Mouse (Mus musculus): Measurements from ENCODE around the gene Wdr35. TPM values are rescaled to one million over a fixed set of nuclear protein-coding genes. Genes with fewer than 3 reads are reported as not detected.

Wdr35 gene
- polyA plus RNA-seq, 1 experiment from 2014 or later = 22.8 TPM

DNA sequence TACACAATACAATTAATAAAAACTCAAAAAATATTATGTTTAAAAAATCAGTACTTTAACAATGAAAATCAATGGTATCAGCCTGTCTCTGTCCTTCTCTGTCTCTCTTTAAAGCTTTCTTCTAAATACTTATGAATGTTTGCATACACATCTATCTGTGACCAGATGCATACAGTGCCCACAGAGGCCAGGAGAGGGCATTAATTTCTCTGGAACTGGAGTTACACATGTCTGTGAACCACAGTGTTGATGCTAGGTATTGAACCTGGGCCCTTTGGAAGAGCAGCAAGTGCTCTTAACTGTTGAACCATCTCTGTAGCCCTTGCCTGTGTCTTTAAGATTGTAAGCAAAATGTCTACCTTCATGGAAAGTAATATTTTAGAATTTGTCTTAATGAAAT, 59.4 kb downstream of the Wdr35 start:
- 0 out of 2 replicates have a peak, but pooled peaks cover 6% of the 10 kb centered on the region for H3K4me1 ChIP-seq
- ATAC-seq (ENCODE audit: borderline replicate concordance, extremely low read depth, low FRiP score, low TSS enrichment) = no peak
- H3K4me2 ChIP-seq = no peak overlapping the region
- no peaks in the 10 kb centered on the region for H3K36me3 ChIP-seq
- H3K27ac ChIP-seq = no peak overlapping the region
- no peaks in the 10 kb centered on the region for H3K27me3 ChIP-seq
- no peak overlapping the region for H3K9ac ChIP-seq
- no peaks in the 10 kb centered on the region for H3K9me3 ChIP-seq
- no peak overlapping the region for H3K4me3 ChIP-seq

DNA sequence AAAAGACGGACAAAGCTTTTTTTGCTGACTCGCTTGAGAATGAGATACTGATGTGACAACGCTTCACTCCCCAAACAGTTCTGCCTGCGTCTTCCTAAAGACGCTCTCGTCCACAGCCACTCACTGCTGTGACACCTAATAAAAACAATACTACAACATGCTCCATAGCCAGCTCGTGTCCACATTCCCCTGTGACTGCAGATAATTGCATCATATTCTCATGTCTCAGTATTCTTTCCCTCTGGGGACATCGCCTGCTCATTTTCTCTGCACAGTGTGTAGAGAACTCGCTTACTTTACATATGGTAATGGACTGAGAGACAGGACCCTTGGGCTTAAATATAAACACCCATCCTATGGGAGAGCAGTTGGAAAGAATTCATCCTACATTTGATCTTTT, 62.7 kb downstream of the Wdr35 start:
- Histone ChIP-seq H3K27ac (no peak overlapping the region), H3K9me3 (no peaks in the 10 kb centered on the region), H3K4me2 (peak overlapping the region; percentile 26), H3K27me3 (no peaks in the 10 kb centered on the region), H3K9ac (no peak overlapping the region), H3K4me3 (no peak overlapping the region), H3K4me1 (no peaks in the 10 kb centered on the region), H3K36me3 (no peaks in the 10 kb centered on the region)
- ATAC-seq (ENCODE audit: borderline replicate concordance, extremely low read depth, low FRiP score, low TSS enrichment) = peak; percentile 80; the same call in 1 of the 2 replicates
- 50% methylated on average over 9 of the region's 9 CpGs for WGBS

GRCm38 (mm10) chr12:9040177-9040576, 66.5 kb downstream of the Wdr35 start:
- no peak for ATAC-seq (ENCODE audit: borderline replicate concordance, extremely low read depth, low FRiP score, low TSS enrichment)
- H3K27ac ChIP-seq = no peak overlapping the region
- no peak overlapping the region for H3K4me2 ChIP-seq
- no peak overlapping the region for H3K9ac ChIP-seq
- H3K27me3 ChIP-seq = no peaks in the 10 kb centered on the region
- H3K9me3 ChIP-seq = no peaks in the 10 kb centered on the region
- WGBS = 81% methylated on average over 5 of the region's 5 CpGs
- H3K36me3 ChIP-seq = 0 out of 2 replicates have a peak, but pooled peaks cover 6% of the 10 kb centered on the region
- no peaks in the 10 kb centered on the region for H3K4me1 ChIP-seq
- H3K4me3 ChIP-seq = no peak overlapping the region

- H3K36me3 ChIP-seq = 0 out of 2 replicates have a peak, but pooled peaks cover 6% of the 10 kb centered on the region
- WGBS = 75% methylated on average over 7 of the region's 7 CpGs
These were observed 67.0 kb downstream of the Wdr35 start for GRCm38 (mm10) chr12:9040686-9041085.

DNA sequence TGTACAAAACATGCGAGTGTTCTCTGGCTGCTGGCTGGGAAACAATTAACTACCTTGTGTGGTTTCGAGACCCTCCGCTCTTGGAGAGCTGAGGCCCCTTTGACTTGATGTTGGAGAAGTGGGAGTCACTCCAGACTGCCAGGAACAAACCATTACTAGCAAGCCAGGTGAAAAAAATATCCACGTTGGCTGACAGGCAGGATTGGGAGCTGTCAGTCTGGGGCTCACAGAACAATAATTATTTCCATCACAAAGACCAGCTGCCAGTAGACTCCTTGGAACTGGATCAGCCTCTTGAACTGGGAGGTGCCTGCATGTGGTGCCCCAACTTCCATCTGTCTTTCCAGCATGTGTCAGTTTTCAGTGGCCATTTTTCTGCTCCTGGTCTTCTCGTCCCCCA, 68.6 kb downstream of the Wdr35 start:
- no peaks in the 10 kb centered on the region for H3K27me3 ChIP-seq
- no peak overlapping the region for H3K4me2 ChIP-seq
- no peaks in the 10 kb centered on the region for H3K4me1 ChIP-seq
- H3K4me3 ChIP-seq = no peak overlapping the region
- H3K36me3 ChIP-seq = 0 out of 2 replicates have a peak, but pooled peaks cover 6% of the 10 kb centered on the region
- H3K9ac ChIP-seq = no peak overlapping the region
- no peak for ATAC-seq (ENCODE audit: borderline replicate concordance, extremely low read depth, low FRiP score, low TSS enrichment)
- WGBS = 78% methylated on average over 5 of the region's 5 CpGs
- no peaks in the 10 kb centered on the region for H3K9me3 ChIP-seq
- no peak overlapping the region for H3K27ac ChIP-seq

More at GRCm38 (mm10) chr12:9040686-9041085, 67.0 kb downstream of the Wdr35 start:
- ATAC-seq (ENCODE audit: borderline replicate concordance, extremely low read depth, low FRiP score, low TSS enrichment) = no peak
- Histone ChIP-seq H3K9ac (no peak overlapping the region), H3K27me3 (no peaks in the 10 kb centered on the region), H3K4me2 (no peak overlapping the region), H3K9me3 (no peaks in the 10 kb centered on the region), H3K27ac (no peak overlapping the region), H3K4me3 (no peak overlapping the region), H3K4me1 (no peaks in the 10 kb centered on the region)

DNA sequence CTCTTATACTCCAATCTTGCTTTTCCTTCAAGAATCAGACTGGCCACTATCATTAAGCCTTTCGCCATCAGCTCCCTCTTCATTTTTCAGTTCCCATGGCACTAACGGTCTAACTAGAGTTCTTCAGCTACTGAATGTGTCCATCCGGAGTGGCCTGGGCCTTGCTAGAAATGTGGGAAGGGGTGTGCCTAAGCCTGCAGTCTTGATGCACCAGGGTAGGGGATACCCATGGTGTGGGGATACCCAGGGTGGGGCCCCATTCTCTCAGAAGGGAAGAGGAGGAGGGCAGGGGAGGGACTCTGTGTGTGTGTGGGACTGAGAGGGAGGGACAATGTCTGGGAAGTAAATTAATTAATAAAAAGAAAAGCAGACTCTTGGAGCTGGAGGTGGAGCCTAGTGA, 69.1 kb downstream of the Wdr35 start:
- no peak overlapping the region for H3K27ac ChIP-seq
- no peak for ATAC-seq (ENCODE audit: borderline replicate concordance, extremely low read depth, low FRiP score, low TSS enrichment)
- 73% methylated on average over 3 of the region's 3 CpGs for WGBS
- H3K9ac ChIP-seq = no peak overlapping the region
- no peaks in the 10 kb centered on the region for H3K27me3 ChIP-seq
- H3K4me1 ChIP-seq = no peaks in the 10 kb centered on the region
- no peak overlapping the region for H3K4me3 ChIP-seq
- H3K4me2 ChIP-seq = no peak overlapping the region
- H3K9me3 ChIP-seq = no peaks in the 10 kb centered on the region
- H3K36me3 ChIP-seq = 0 out of 2 replicates have a peak, but pooled peaks cover 6% of the 10 kb centered on the region

DNA sequence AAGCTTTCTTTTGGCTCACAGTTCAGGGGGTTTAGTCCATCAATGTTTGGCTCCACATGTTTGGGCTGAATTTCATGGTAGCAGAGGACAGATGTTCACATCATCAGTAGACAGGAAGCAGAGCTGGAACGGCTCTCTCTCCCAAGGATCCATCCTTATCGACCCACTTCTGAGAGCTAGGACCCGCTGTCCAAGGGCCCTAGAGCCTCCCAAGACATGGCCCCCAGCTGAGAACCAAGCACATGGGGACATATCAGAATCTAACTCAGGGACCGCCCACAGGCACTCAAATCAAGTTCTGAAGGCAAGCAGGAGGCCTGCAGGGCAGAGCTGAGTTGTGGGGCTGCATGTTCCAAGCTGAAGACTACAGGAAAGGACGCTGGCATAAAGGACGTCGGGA, 71.0 kb downstream of the Wdr35 start:
- no peak for ATAC-seq (ENCODE audit: borderline replicate concordance, extremely low read depth, low FRiP score, low TSS enrichment)
- H3K36me3 ChIP-seq = 0 out of 2 replicates have a peak, but pooled peaks cover 6% of the 10 kb centered on the region
- H3K9ac ChIP-seq = no peak overlapping the region
- 90% methylated on average over 7 of the region's 7 CpGs for WGBS
- no peaks in the 10 kb centered on the region for H3K9me3 ChIP-seq
- H3K27ac ChIP-seq = no peak overlapping the region
- H3K4me3 ChIP-seq = no peak overlapping the region
- no peaks in the 10 kb centered on the region for H3K27me3 ChIP-seq
- H3K4me1 ChIP-seq = no peaks in the 10 kb centered on the region
- no peak overlapping the region for H3K4me2 ChIP-seq

GRCm38 (mm10) chr12:9046674-9047073, 73.0 kb downstream of the Wdr35 start:
- WGBS = 80% methylated on average over 4 of the region's 4 CpGs
- Histone ChIP-seq H3K27me3 (no peaks in the 10 kb centered on the region), H3K4me1 (no peaks in the 10 kb centered on the region), H3K9me3 (no peaks in the 10 kb centered on the region), H3K4me3 (no peak overlapping the region), H3K27ac (no peak overlapping the region), H3K9ac (no peak overlapping the region), H3K36me3 (0 out of 2 replicates have a peak, but pooled peaks cover 6% of the 10 kb centered on the region), H3K4me2 (no peak overlapping the region)
- ATAC-seq (ENCODE audit: borderline replicate concordance, extremely low read depth, low FRiP score, low TSS enrichment) = no peak

GRCm38 (mm10) chr12:9048090-9048489, 74.4 kb downstream of the Wdr35 start:
- H3K4me3 ChIP-seq = no peak overlapping the region
- H3K27ac ChIP-seq = no peak overlapping the region
- H3K4me2 ChIP-seq = no peak overlapping the region
- H3K9ac ChIP-seq = no peak overlapping the region
- 51% methylated on average over 8 of the region's 8 CpGs for WGBS
- H3K36me3 ChIP-seq = 0 out of 2 replicates have a peak, but pooled peaks cover 6% of the 10 kb centered on the region
- H3K9me3 ChIP-seq = no peaks in the 10 kb centered on the region
- H3K4me1 ChIP-seq = no peaks in the 10 kb centered on the region
- no peak for ATAC-seq (ENCODE audit: borderline replicate concordance, extremely low read depth, low FRiP score, low TSS enrichment)
- H3K27me3 ChIP-seq = no peaks in the 10 kb centered on the region

- H3K4me1 ChIP-seq = peaks cover 12% of the 10 kb centered on the region; the same call in 1 of the 2 replicates
These were observed 77.1 kb downstream of the Wdr35 start for GRCm38 (mm10) chr12:9050824-9051223.

GRCm38 (mm10) chr12:9052075-9052829, 78.6 kb downstream of the Wdr35 start:
- Histone ChIP-seq H3K27ac (no peak overlapping the region), H3K4me2 (no peak overlapping the region), H3K4me3 (no peak overlapping the region), H3K4me1 (peaks cover 12% of the 10 kb centered on the region; the same call in 1 of the 2 replicates), H3K36me3 (no peaks in the 10 kb centered on the region), H3K9me3 (no peaks in the 10 kb centered on the region), H3K9ac (no peak overlapping the region), H3K27me3 (no peaks in the 10 kb centered on the region)
- WGBS = 53% methylated on average over 8 of the region's 8 CpGs
- peak; percentile 43; the same call in 1 of the 2 replicates for ATAC-seq (ENCODE audit: borderline replicate concordance, extremely low read depth, low FRiP score, low TSS enrichment)

More at GRCm38 (mm10) chr12:9050824-9051223, 77.1 kb downstream of the Wdr35 start:
- no peak overlapping the region for H3K4me3 ChIP-seq
- no peaks in the 10 kb centered on the region for H3K27me3 ChIP-seq
- no peak for ATAC-seq (ENCODE audit: borderline replicate concordance, extremely low read depth, low FRiP score, low TSS enrichment)
- H3K27ac ChIP-seq = no peak overlapping the region
- no peak overlapping the region for H3K4me2 ChIP-seq
- H3K36me3 ChIP-seq = no peaks in the 10 kb centered on the region
- no peaks in the 10 kb centered on the region for H3K9me3 ChIP-seq
- WGBS = 33% methylated on average over 6 of the region's 6 CpGs
- H3K9ac ChIP-seq = no peak overlapping the region

DNA sequence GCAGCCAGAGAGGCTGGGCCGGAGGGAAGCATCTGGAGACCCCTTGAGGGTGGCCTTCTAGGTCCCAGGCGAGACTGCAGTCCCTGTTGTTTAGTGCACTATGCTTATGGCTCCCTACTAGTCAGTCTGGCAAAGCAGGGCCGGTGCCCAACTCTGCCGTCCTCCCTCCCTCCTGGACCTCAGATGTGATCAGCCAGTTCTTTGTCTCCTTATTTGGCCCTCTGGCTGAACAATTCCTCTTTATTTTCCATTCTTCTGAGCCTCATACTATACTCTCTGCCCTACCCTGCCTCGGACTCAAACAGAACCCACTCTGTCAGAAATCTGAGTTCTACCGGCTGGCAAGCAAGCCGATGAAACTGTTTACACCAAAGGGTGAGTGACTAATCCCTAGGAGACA, 79.7 kb downstream of the Wdr35 start:
- H3K4me2 ChIP-seq = no peak overlapping the region
- no peaks in the 10 kb centered on the region for H3K36me3 ChIP-seq

More for the DNA sequence above, 79.7 kb downstream of the Wdr35 start:
- H3K4me3 ChIP-seq = no peak overlapping the region
- 59% methylated on average over 7 of the region's 7 CpGs for WGBS
- no peak overlapping the region for H3K9ac ChIP-seq
- H3K4me1 ChIP-seq = peaks cover 12% of the 10 kb centered on the region; the same call in 1 of the 2 replicates
- no peaks in the 10 kb centered on the region for H3K9me3 ChIP-seq
- no peaks in the 10 kb centered on the region for H3K27me3 ChIP-seq
- ATAC-seq (ENCODE audit: borderline replicate concordance, extremely low read depth, low FRiP score, low TSS enrichment) = no peak
- no peak overlapping the region for H3K27ac ChIP-seq
